Mouse (Mus musculus) left cerebral cortex, adult 18-20 months (tissue): ENCODE results near the gene Pid1. TPM values are rescaled to one million over a fixed set of nuclear protein-coding genes. Genes with fewer than 3 reads are reported as not detected.

Source experiments
- DNase-seq, 2 experiments: peaks; one replicate each; pipeline ENCODE4 v3.0.0; 2021 to 2022; ENCODE audit warnings: low spot score in 2 of 2, mixed read lengths in 1 of 2
- long read RNA-seq, 2 experiments: library from polyadenylated mRNA; stranded (forward); transcript quantifications; one replicate each; pipeline ENCODE4 v2.0.0; 2021
- total RNA-seq, 2 experiments: library from RNA; stranded (reverse); gene quantifications; 2 replicates each; pipeline ENCODE4 v1.2.3; 2021

Gene Pid1
- total RNA-seq, result 10 to 100 TPM; 38.7 to 42.8 TPM
- long read RNA-seq, experiment 1, transcript Pid1-201 (3 exons, 2,664 nt), result major isoform, 64 of 70 reads
- long read RNA-seq, experiment 1, partial matches to known transcripts, result 0 of 70 reads
- long read RNA-seq, experiment 1, other reads (novel, unspliced or antisense), result 3 of 70 reads
- long read RNA-seq, experiment 2, transcript Pid1-201 (3 exons, 2,664 nt), result major isoform, 48 of 56 reads
- long read RNA-seq, experiment 2, partial matches to known transcripts, result 0 of 56 reads
- long read RNA-seq, experiment 2, other reads (novel, unspliced or antisense), result 4 of 56 reads

- DNase-seq, result peak in 1 of 2 experiments; percentile 21
Measured at GRCm38 (mm10) chr1:84363967-84364366, at the start of gene Pid1. Gene Pid1, minus strand, starts transcription at chr1:84364180.

DNA sequence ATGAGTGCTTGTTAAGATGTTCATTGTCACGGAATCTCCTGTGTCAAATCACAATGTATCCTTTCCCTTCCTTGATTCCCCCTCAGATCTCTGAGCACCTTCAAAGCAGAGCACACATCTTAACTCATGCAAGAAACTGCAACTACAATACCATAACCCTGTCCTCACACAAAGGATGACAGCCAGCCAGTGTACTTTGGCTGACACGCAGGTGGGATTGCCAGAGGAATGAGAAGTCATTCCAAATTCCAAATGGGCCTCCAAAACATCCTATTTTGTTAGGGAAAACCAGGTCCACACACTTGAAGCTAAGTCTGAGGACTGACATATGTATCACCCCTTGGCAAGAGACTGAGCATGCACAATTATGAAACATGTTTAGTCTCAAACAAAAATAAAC, 45.5 kb upstream of the Pid1 start:
- DNase-seq, result no peak

DNA sequence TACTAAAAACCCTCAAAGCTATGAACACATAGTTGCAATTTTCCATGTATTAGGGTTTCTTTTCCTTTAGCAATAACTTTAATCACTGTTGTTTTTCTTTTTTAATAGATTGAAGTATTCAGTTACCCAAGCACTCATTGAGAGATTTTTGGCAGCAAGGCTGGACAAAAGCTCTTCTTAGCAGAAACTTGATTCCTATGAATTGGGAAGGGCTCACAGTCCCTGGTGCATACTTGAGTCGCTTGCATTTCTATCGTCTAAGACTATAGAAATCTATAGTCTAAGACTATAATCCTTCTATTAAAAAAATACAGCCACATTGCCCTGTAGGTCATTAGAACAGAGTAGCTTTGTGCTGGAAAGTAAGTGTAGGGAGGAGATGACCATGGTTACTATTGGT, 44.9 kb upstream of the Pid1 start:
- no peak for DNase-seq

DNA sequence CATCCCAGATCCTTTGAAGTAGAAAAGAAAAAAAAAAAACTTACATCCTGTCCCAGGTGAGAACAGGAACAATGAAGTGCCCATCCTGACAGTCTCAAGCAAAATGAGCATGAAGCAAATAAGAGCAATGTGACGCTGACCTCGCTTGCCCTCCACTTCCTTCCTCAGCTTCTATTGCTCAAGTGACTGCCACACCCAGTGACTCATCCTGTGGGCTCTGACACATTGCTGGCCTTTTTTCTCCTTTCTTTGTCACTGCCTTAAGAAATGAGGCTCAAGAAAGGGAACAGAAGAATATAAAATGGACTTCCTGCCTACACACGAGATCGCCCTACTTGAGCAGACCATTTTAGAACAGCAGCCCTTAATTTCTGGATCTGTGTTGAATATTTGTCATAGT, 42.9 kb upstream of the Pid1 start:
- no peak for DNase-seq

- no peak for DNase-seq
Measured at GRCm38 (mm10) chr1:84405551-84406290, 41.7 kb upstream of the Pid1 start.

- DNase-seq, result no peak
Measured at GRCm38 (mm10) chr1:84404880-84405279, 40.9 kb upstream of the Pid1 start.

DNA sequence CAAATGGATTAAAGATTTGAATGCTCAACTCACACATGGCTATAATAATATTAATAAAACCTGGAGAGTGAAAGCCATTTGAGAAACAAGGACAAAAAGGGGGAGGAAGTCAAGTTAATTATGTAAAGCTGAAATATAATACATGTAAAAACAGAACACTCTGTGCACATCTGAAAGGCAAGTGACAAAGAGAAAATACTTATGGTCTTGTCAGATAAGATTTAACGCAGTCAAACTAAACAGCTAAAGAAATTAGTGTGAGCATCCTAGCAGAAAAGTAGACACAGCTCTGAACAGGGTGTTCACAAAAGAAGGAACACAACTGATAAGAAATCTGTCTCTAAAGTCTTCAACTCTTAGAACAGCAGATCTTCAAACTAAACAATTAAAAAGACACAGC, 38.2 kb upstream of the Pid1 start:
- no peak for DNase-seq

GRCm38 (mm10) chr1:84399671-84400070, 35.7 kb upstream of the Pid1 start:
- no peak for DNase-seq

DNA sequence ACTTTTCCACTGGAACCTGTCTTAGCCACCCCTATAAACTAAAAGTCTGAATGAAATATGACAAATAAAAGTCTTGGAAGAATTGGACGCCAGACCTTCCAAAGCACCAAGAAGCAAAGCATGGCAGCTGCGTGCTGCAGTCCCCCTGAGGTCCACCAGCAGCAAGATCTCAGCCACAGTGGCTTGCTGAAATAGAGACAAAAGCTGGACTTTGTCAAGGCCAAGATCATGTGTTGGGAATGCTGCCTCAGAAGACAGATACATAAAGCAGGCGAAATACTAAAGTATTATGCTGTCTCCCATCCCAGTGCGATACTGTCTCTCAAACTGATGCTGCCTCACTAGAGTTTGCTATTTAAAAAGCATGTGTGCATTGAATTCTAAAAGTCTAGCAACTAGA, 35.1 kb upstream of the Pid1 start:
- no peak for DNase-seq

- DNase-seq, result no peak
Measured at GRCm38 (mm10) chr1:84396787-84397186, 32.8 kb upstream of the Pid1 start.

DNA sequence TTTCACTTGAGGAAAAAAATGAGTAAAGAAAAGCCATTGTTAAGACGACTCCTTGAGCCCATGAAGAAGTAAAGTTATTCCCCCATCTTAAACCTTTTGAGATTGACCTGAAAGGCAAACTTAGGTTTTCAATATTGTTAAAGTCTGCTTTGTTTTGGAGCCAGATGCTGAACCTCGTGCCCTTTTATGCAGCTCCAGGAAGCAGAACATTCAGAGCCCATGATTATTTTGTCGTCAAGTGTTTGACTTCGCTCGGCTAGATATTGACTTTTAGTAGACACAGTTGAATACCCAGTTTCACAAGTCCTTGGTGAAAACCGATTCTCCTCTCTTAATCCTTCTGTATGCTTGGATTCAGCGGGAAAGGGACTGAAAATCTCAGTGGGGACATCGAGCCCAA, 31.9 kb upstream of the Pid1 start:
- no peak for DNase-seq

- DNase-seq, result no peak
Measured at GRCm38 (mm10) chr1:84390961-84391360, 27.0 kb upstream of the Pid1 start.

DNA sequence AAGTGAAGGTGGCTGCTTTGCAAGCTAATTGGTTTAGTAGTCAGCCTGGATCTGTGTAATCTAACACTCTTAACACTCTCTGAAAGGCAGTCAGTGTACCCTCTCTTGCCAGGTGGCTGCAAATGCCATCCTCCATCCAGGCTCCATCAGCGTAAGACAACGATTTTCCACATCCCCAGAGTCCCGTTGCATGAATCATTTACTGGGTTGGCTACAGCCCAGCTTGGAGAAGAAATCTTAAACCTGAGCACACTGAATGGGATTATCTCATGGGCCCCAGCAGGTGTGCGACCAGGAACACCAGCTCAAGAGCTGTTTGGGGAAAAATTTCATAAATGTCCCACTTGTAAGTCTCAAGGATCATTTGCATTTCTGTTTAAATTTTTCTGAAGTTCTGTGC, 23.6 kb upstream of the Pid1 start:
- no peak for DNase-seq

DNA sequence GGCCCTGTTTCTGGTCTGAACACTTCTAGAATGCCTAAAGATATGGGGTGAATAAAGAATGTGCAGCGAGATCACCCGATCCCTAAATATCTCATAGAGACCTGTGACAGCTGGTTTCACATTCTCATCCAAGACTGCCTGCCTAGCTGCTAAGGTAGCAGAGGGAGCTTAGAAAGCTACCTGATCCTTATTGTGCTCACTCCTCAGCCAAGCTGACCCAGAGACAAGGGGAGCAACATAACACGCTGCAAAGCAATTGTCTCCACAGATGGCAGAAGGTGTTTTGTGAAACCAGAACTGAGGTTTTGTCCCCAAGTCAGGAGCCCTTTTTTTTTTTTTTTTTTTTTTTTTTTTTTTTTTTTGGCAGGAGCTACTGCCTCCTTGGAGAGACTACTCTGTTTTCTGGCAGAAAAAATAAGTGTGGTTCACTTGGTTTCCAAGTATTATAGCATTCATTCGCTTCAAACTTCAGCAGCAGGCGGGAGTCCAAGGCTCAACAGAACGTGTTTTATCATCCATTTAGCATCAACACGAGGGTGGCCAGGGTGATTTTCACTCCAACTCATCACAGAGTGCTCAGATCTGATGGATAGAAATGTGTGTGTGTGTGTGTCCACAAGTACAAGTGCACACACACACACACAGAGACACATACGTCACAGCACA, 22.6 kb upstream of the Pid1 start:
- DNase-seq, result peak in 1 of 2 experiments; percentile 25

DNA sequence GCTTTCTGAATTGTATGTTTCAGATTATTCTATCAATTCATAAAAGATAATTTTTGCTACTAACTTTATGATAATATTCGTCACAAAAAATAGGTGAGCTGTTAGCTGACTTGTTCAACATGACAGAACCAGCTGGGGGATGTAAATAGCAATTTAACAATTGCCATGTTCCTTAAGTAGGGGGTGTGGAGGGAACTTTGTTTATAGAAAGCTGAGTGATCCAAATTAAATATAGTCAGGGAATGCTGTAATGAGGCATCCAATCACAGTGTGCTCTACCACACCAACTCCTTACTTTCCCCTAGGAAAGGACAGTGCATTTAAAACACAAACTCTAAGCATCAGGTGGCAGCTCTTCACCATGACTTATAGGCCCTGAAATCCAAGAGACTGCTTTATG, 18.7 kb upstream of the Pid1 start:
- DNase-seq, result no peak

- no peak for DNase-seq
Measured at GRCm38 (mm10) chr1:84382064-84382463, 18.1 kb upstream of the Pid1 start.

DNA sequence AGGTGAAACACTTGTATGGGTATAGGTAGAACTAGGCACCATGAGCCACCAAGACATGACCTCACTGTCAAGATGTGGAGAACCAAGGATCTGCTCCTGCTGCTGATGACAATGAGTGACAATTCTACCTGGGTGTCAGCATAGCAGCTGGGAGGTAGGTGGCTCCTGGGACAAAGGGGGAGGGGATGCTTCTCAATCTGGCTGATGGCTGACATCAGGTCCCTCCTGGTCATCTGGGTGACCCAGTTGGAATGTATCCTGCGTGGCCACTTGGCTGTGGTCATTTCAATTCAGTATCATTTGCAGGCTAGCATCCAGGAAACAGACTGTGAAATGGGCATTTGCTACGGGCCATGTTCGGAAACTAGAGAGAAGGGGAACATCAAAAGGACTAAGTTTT, 16.9 kb upstream of the Pid1 start:
- DNase-seq, result no peak

DNA sequence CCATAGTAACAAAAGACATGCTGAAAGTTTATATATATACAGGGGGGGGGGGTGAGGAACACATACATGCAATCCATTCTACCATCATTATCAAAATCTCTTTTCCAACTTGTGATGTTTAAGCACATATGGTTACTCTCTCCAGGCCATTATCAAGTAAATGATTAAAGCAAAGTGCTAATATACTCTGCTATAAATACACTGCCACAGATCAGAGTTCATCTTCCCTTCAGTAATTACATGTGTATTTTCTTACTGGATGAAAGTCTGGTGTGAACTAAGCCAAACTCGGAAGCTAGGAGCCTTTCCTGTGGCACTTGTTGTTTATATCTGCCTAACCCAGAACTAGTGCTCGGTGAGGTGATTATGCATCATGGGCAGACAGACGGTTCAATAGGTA, 3.8 kb upstream of the Pid1 start:
- DNase-seq, result no peak

DNA sequence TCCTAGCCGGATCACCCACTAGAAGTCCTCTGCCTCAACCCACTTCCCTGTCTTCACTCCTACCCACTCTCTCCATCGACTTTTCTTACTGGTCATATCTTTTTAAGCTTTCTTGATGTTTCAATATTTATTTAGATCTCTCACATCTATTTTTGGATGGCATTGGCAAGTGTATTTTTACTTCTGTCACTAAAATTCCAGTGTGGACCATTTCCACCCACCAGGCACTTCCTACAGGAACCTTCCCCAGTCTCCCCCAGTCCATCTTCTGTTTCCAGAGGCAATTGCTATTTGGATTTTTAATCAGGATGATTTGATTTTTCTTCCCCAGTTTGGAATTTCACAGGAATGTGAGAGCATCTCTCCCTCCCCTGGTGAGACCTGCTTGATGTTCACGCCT, 2.6 kb upstream of the Pid1 start:
- no peak for DNase-seq

DNA sequence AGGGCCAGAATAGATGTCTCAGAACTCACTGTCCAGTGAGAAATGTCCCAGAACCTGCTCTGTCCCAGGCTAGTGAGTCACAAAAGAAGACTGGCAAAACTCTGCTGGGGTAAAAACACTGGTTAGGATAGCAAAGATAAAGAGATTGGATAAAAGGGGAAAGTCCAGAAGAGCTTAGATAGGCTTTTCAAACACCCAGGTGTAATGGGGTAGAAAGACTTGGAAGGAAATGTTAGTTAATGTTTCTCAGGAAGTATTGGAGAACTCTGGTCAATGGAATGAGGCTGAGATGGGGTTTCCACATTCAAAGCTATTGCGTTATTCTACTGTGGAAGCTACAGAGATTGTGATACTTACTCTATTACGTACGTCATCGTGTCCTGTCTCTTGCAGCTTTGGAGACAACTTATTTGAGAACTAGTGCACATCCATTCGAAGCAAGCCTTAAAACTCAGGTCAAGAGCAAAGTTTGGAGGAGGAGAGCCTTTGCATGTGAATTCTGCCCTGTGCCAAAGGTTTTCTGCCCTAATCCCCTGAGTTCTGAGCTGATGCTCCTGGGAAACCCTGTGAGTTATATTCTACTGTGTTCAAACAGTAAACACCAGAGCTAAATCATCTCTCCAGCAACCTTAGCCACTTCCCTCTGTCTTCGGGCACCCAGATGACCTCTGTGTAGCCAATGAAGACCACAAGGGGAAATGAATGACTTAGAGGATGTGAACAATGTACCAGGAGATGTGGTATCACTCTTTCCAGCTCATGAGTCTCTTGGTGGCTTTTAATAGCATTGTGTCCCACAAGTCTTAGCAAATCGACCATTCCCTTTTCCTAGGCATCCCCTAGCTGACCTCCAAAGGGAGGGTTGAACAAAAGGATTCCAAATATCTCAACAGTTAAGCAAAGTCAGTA, 1.0 kb downstream of the Pid1 start:
- no peak for DNase-seq

- DNase-seq, result no peak
Measured at GRCm38 (mm10) chr1:84362209-84362608, 1.8 kb downstream of the Pid1 start.
